Mouse (Mus musculus): ENCODE data around the gene Btnl4. TPM values are rescaled to one million over a fixed set of nuclear protein-coding genes. Genes with fewer than 3 reads are reported as not detected.
A peak's percentile ranks its signal among the peaks of the same experiment; 100 is the strongest.
"Not testable (repeated sequence)": the region's sequence is repeated elsewhere in the genome, so short reads cannot be mapped to it uniquely, and the experiment has no call there.

Gene Btnl4
- polyA plus RNA-seq (2014; fragmentation: Nextera tagmentation; extraction: Ambion mirVana) = not detected in 2 replicates

GRCm38 (mm10) chr17:34477238-34478013 lies at the start of gene Btnl4:
Gene Btnl4 (minus strand): TSS chr17:34477318.
- not testable (repeated sequence) for H3K9ac ChIP-seq (replicated peaks; ENCODE audit: low read length); H3K4me2 ChIP-seq (ENCODE audit: low read length); H3K4me1 ChIP-seq (ENCODE audit: control insufficient read depth, insufficient read depth, low read length); H3K4me3 ChIP-seq (replicated peaks; ENCODE audit: low read depth, low read length); H3K36me3 ChIP-seq (ENCODE audit: control insufficient read depth, insufficient read depth, low read length); H3K27me3 ChIP-seq (ENCODE audit: control insufficient read depth, insufficient read depth, low read length); DNase-seq; ATAC-seq (ENCODE audit: low FRiP score, low TSS enrichment); H3K9me3 ChIP-seq (ENCODE audit: control insufficient read depth, low read length); H3K27ac ChIP-seq (replicated peaks; ENCODE audit: low read depth, low read length)
- WGBS = 86% methylated on average over 4 of the region's 5 CpGs

- Histone ChIP-seq H3K36me3 (ENCODE audit: control insufficient read depth, insufficient read depth, low read length) (no peaks in the 10 kb centered on the region), H3K4me3 (replicated peaks; ENCODE audit: low read depth, low read length) (no peak overlapping the region), H3K9ac (replicated peaks; ENCODE audit: low read length) (no peak overlapping the region), H3K27me3 (ENCODE audit: control insufficient read depth, insufficient read depth, low read length) (no peaks in the 10 kb centered on the region), H3K4me1 (ENCODE audit: control insufficient read depth, insufficient read depth, low read length) (no peaks in the 10 kb centered on the region), H3K27ac (replicated peaks; ENCODE audit: low read depth, low read length) (no peak overlapping the region), H3K4me2 (ENCODE audit: low read length) (no peak overlapping the region), H3K9me3 (ENCODE audit: control insufficient read depth, low read length) (no peaks in the 10 kb centered on the region)
- DNase-seq (no peak), ATAC-seq (ENCODE audit: low FRiP score, low TSS enrichment) (no peak)
- 79% methylated on average over 1 of the region's 1 CpGs for WGBS
These were observed 41.9 kb upstream of the Btnl4 start for GRCm38 (mm10) chr17:34519001-34519400.

DNA sequence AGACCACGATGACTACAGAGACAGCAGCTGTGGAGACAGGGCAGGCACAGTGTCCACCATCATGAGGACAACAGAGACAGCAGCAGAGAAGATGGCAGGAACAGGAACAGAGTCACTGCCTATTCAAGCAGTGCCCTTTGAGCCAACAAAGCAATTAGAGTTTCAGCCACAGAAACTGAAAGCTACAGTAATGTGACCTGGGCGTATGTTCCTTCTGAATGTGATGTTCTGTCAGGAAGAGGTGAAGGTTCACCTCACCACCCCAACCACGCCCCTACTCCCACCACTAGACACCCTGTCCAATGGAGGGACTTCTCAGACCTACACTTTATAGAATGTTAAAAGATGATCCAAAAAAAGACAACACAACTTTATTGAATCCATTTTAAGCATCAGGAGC lies 41.5 kb upstream of the Btnl4 start:
- 71% methylated on average over 3 of the region's 3 CpGs for WGBS
- not testable (repeated sequence) for H3K9me3 ChIP-seq (ENCODE audit: control insufficient read depth, low read length); H3K27ac ChIP-seq (replicated peaks; ENCODE audit: low read depth, low read length); H3K4me2 ChIP-seq (ENCODE audit: low read length); DNase-seq; H3K27me3 ChIP-seq (ENCODE audit: control insufficient read depth, insufficient read depth, low read length); H3K36me3 ChIP-seq (ENCODE audit: control insufficient read depth, insufficient read depth, low read length); H3K4me1 ChIP-seq (ENCODE audit: control insufficient read depth, insufficient read depth, low read length); H3K9ac ChIP-seq (replicated peaks; ENCODE audit: low read length); H3K4me3 ChIP-seq (replicated peaks; ENCODE audit: low read depth, low read length); ATAC-seq (ENCODE audit: low FRiP score, low TSS enrichment)

GRCm38 (mm10) chr17:34517795-34518194 lies 40.7 kb upstream of the Btnl4 start:
- H3K4me2 ChIP-seq (ENCODE audit: low read length) = no peak overlapping the region
- ATAC-seq (ENCODE audit: low FRiP score, low TSS enrichment) = no peak
- no peak overlapping the region for H3K27ac ChIP-seq (replicated peaks; ENCODE audit: low read depth, low read length)
- no peaks in the 10 kb centered on the region for H3K9me3 ChIP-seq (ENCODE audit: control insufficient read depth, low read length)
- no peaks in the 10 kb centered on the region for H3K36me3 ChIP-seq (ENCODE audit: control insufficient read depth, insufficient read depth, low read length)
- no peak for DNase-seq
- WGBS = 95% methylated on average over 4 of the region's 4 CpGs
- no peaks in the 10 kb centered on the region for H3K4me1 ChIP-seq (ENCODE audit: control insufficient read depth, insufficient read depth, low read length)
- no peaks in the 10 kb centered on the region for H3K27me3 ChIP-seq (ENCODE audit: control insufficient read depth, insufficient read depth, low read length)
- no peak overlapping the region for H3K9ac ChIP-seq (replicated peaks; ENCODE audit: low read length)
- no peak overlapping the region for H3K4me3 ChIP-seq (replicated peaks; ENCODE audit: low read depth, low read length)

DNA sequence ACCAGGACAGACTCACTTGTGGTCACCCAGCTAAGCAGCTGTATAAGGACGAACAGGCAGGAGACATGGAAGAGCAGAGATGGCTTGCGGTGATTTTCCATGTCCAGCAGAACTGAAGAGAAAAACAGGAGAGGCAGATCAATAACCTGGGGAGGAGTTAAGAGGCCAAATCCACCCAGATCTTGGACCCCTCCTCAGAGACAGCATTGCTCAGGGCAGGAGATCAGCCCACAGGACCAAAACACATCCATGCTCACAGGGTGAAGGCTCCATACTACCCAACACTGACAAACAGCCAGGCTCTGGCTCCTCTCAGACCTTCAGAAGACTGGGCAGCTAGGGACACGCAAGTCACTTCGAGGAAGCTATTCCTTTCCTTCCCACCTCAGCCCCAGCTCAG lies 40.1 kb upstream of the Btnl4 start, which contains the start of gene Btnl6:
Gene Btnl6, minus strand, starts transcription at position 101 of the 400 bp plus-strand sequence.
- ATAC-seq (ENCODE audit: low FRiP score, low TSS enrichment) = no peak
- no peak within 1 kb of the TSS for H3K4me3 ChIP-seq (replicated peaks; ENCODE audit: low read depth, low read length)

GRCm38 (mm10) chr17:34516514-34516913 lies 39.4 kb upstream of the Btnl4 start:
- no peak for ATAC-seq (ENCODE audit: low FRiP score, low TSS enrichment)
- no peaks in the 10 kb centered on the region for H3K36me3 ChIP-seq (ENCODE audit: control insufficient read depth, insufficient read depth, low read length)
- no peak overlapping the region for H3K4me2 ChIP-seq (ENCODE audit: low read length)
- H3K27ac ChIP-seq (replicated peaks; ENCODE audit: low read depth, low read length) = no peak overlapping the region
- H3K4me1 ChIP-seq (ENCODE audit: control insufficient read depth, insufficient read depth, low read length) = no peaks in the 10 kb centered on the region
- H3K4me3 ChIP-seq (replicated peaks; ENCODE audit: low read depth, low read length) = no peak overlapping the region
- DNase-seq = no peak
- 82% methylated on average over 2 of the region's 2 CpGs for WGBS
- H3K9me3 ChIP-seq (ENCODE audit: control insufficient read depth, low read length) = no peaks in the 10 kb centered on the region
- no peaks in the 10 kb centered on the region for H3K27me3 ChIP-seq (ENCODE audit: control insufficient read depth, insufficient read depth, low read length)
- no peak overlapping the region for H3K9ac ChIP-seq (replicated peaks; ENCODE audit: low read length)

More for the DNA sequence above, 40.1 kb upstream of the Btnl4 start, which contains the start of gene Btnl6:
- H3K9me3 ChIP-seq (ENCODE audit: control insufficient read depth, low read length) = no peaks in the 10 kb centered on the region
- H3K36me3 ChIP-seq (ENCODE audit: control insufficient read depth, insufficient read depth, low read length) = no peaks in the 10 kb centered on the region
- no peak for DNase-seq
- H3K9ac ChIP-seq (replicated peaks; ENCODE audit: low read length) = no peak within 1 kb of the TSS
- whole genome bisulfite sequencing = 94% methylated on average over 4 of the region's 4 CpGs
- H3K4me2 ChIP-seq (ENCODE audit: low read length) = no peak within 1 kb of the TSS
- no peaks in the 10 kb centered on the region for H3K27me3 ChIP-seq (ENCODE audit: control insufficient read depth, insufficient read depth, low read length)
- no peak within 1 kb of the TSS for H3K27ac ChIP-seq (replicated peaks; ENCODE audit: low read depth, low read length)
- no peaks in the 10 kb centered on the region for H3K4me1 ChIP-seq (ENCODE audit: control insufficient read depth, insufficient read depth, low read length)

DNA sequence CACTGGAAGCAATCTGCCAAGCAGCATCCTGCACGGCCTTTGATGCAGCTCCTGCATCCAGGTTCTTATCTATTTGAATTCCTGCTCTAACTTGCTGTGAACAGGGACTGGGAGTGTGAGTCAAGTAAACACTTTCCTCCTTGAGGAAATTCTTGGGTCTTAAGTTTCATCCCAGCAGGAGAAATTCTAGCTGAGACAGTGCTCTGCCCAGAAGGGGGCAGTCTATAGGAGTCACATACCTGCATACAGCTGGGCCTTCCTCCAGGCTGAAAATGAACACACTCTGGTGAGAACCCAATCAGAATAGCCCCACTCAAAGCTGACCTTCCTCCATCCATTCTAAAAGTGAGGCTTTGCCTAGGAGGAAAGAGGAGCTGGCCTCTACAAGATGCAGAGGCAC lies 34.6 kb upstream of the Btnl4 start:
- H3K27ac ChIP-seq (replicated peaks; ENCODE audit: low read depth, low read length); H3K36me3 ChIP-seq (ENCODE audit: control insufficient read depth, insufficient read depth, low read length); H3K27me3 ChIP-seq (ENCODE audit: control insufficient read depth, insufficient read depth, low read length); ATAC-seq (ENCODE audit: low FRiP score, low TSS enrichment); H3K9ac ChIP-seq (replicated peaks; ENCODE audit: low read length); H3K4me1 ChIP-seq (ENCODE audit: control insufficient read depth, insufficient read depth, low read length); H3K4me2 ChIP-seq (ENCODE audit: low read length); H3K9me3 ChIP-seq (ENCODE audit: control insufficient read depth, low read length); H3K4me3 ChIP-seq (replicated peaks; ENCODE audit: low read depth, low read length): not testable (repeated sequence)
- peak; percentile 2 for DNase-seq
- 67% methylated on average over 1 of the region's 1 CpGs for WGBS

DNA sequence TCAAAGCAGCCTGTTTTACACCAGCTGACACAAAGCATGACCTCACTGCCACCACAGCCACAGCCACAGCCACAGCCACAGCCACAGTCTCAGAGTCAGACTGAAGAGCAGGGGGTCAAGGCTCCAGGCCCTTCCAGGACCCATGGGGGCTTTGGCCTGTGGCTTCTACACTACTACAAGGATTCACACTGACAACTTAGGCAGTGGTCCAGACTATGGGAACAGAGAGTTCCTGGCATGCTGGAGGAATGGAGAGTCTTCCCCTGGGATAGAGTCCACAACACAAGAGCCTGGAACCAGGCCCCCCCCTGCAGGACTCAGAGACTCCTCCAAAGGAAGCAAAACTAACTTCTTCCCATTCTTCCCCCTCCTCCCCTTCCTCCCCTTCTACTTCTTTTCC lies 30.5 kb upstream of the Btnl4 start:
- no peaks in the 10 kb centered on the region for H3K27me3 ChIP-seq (ENCODE audit: control insufficient read depth, insufficient read depth, low read length)
- H3K27ac ChIP-seq (replicated peaks; ENCODE audit: low read depth, low read length) = no peak overlapping the region
- H3K4me2 ChIP-seq (ENCODE audit: low read length) = no peak overlapping the region
- H3K4me3 ChIP-seq (replicated peaks; ENCODE audit: low read depth, low read length) = no peak overlapping the region
- H3K4me1 ChIP-seq (ENCODE audit: control insufficient read depth, insufficient read depth, low read length) = no peaks in the 10 kb centered on the region
- H3K36me3 ChIP-seq (ENCODE audit: control insufficient read depth, insufficient read depth, low read length) = no peaks in the 10 kb centered on the region
- H3K9me3 ChIP-seq (ENCODE audit: control insufficient read depth, low read length) = no peaks in the 10 kb centered on the region
- ATAC-seq (ENCODE audit: low FRiP score, low TSS enrichment) (no peak), DNase-seq (no peak)
- no peak overlapping the region for H3K9ac ChIP-seq (replicated peaks; ENCODE audit: low read length)

- not testable (repeated sequence) for H3K36me3 ChIP-seq (ENCODE audit: control insufficient read depth, insufficient read depth, low read length); H3K9me3 ChIP-seq (ENCODE audit: control insufficient read depth, low read length); H3K4me2 ChIP-seq (ENCODE audit: low read length); H3K9ac ChIP-seq (replicated peaks; ENCODE audit: low read length); DNase-seq; H3K27me3 ChIP-seq (ENCODE audit: control insufficient read depth, insufficient read depth, low read length); H3K4me3 ChIP-seq (replicated peaks; ENCODE audit: low read depth, low read length); ATAC-seq (ENCODE audit: low FRiP score, low TSS enrichment); H3K4me1 ChIP-seq (ENCODE audit: control insufficient read depth, insufficient read depth, low read length); H3K27ac ChIP-seq (replicated peaks; ENCODE audit: low read depth, low read length)
- 78% methylated on average over 2 of the region's 4 CpGs for WGBS
These were observed 20.6 kb upstream of the Btnl4 start for GRCm38 (mm10) chr17:34497726-34498125.

Data from midbrain, embryonic 14.5 days (tissue).